In genomic region chr6:13607621-13608493, GRCm38 (mm10) we compare ENCODE assay signal across 8 mouse cellular contexts. TPM values are rescaled to one million over a fixed set of nuclear protein-coding genes. Genes with fewer than 3 reads are reported as not detected.
DNase-seq lines count a peak whose midpoint lies in the region; ATAC-seq and TF ChIP-seq lines count a peak whose summit lies in the region.

Gene Tmem168, minus strand, starts transcription at chr6:13608100.

- H3K27ac ChIP-seq in bone marrow macrophage, adult 2 months (ENCODE audit: insufficient read depth, low read depth, low read length): peak within 1 kb of the TSS; percentile 86
- peak within 1 kb of the TSS; percentile 96 for H3K27ac ChIP-seq in embryonic facial prominence, embryonic 15.5 days (replicated peaks)
- H3K27ac ChIP-seq in limb, embryonic 14.5 days (replicated peaks; ENCODE audit: low read depth, low read length): peak within 1 kb of the TSS; percentile 95
- peak within 1 kb of the TSS; percentile 96 for H3K27ac ChIP-seq in midbrain, embryonic 16.5 days (ENCODE audit: low read length)
- H3K27ac ChIP-seq in spleen, adult 2 months (ENCODE audit: insufficient read depth, low read length): peak within 1 kb of the TSS; percentile 93

- H3K4me1 ChIP-seq in bone marrow macrophage, adult 2 months (ENCODE audit: control insufficient read depth, insufficient read depth, low read length): peaks cover 36% of the 10 kb centered on the region
- H3K4me1 ChIP-seq in embryonic facial prominence, embryonic 15.5 days: peaks cover 9% of the 10 kb centered on the region; the same call in 1 of the 2 replicates
- peaks cover 10% of the 10 kb centered on the region for H3K4me1 ChIP-seq in limb, embryonic 14.5 days (ENCODE audit: control insufficient read depth, insufficient read depth, low read length)
- H3K4me1 ChIP-seq in midbrain, embryonic 16.5 days (ENCODE audit: control insufficient read depth, insufficient read depth, low read length): peaks cover 19% of the 10 kb centered on the region
- H3K4me1 ChIP-seq in spleen, adult 2 months (ENCODE audit: control insufficient read depth, insufficient read depth, insufficient read length): peaks cover 19% of the 10 kb centered on the region

- H3K4me2 ChIP-seq in embryonic facial prominence, embryonic 15.5 days (replicated peaks): peak within 1 kb of the TSS; percentile 73
- peak within 1 kb of the TSS; percentile 66 for H3K4me2 ChIP-seq in limb, embryonic 14.5 days (replicated peaks; ENCODE audit: low read depth, low read length, severe bottlenecking)
- H3K4me2 ChIP-seq in midbrain, embryonic 16.5 days (ENCODE audit: low read length): peak within 1 kb of the TSS; percentile 78

- no peaks in the 10 kb centered on the region for H3K27me3 ChIP-seq in embryonic facial prominence, embryonic 15.5 days
- H3K27me3 ChIP-seq in limb, embryonic 14.5 days (ENCODE audit: control insufficient read depth, insufficient read depth, low read length): no peaks in the 10 kb centered on the region
- H3K27me3 ChIP-seq in midbrain, embryonic 16.5 days (ENCODE audit: control insufficient read depth, insufficient read depth, low read depth, low read length): no peaks in the 10 kb centered on the region
- no peaks in the 10 kb centered on the region for H3K27me3 ChIP-seq in spleen, adult 2 months (ENCODE audit: control insufficient read depth, insufficient read depth, low read length)

- peak; percentile 95 for DNase-seq in A20 (ENCODE audit: low read depth, low spot score)
- peak; percentile 93 for DNase-seq in heart, adult 8-10 months (ENCODE audit: low spot score)
- DNase-seq in kidney, adult 9 months: peak; percentile 93
- DNase-seq in limb, embryonic 14.5 days (ENCODE audit: low spot score): peak; percentile 91
- DNase-seq in spleen, adult 2 months (ENCODE audit: low read depth in 1 of 2, low spot score in 2 of 2): peak; percentile 67 to 93

- ATAC-seq in embryonic facial prominence, embryonic 15.5 days (ENCODE audit: insufficient number of reproducible peaks, low FRiP score, low TSS enrichment, low read depth): peak; percentile 94
- ATAC-seq in limb, embryonic 14.5 days (ENCODE audit: low FRiP score, low read depth): peak; percentile 96
- peak; percentile 98 for ATAC-seq in midbrain, embryonic 16.5 days

- peak within 1 kb of the TSS; percentile 80 for H3K9ac ChIP-seq in embryonic facial prominence, embryonic 15.5 days
- peak within 1 kb of the TSS; percentile 82 for H3K9ac ChIP-seq in limb, embryonic 14.5 days (ENCODE audit: low read depth, low read length, severe bottlenecking)
- H3K9ac ChIP-seq in midbrain, embryonic 16.5 days (ENCODE audit: low read depth, low read length): peak within 1 kb of the TSS; percentile 92

- peak within 1 kb of the TSS; percentile 81 for H3K4me3 ChIP-seq in bone marrow macrophage, adult 2 months (ENCODE audit: insufficient read depth, low read length)
- peak within 1 kb of the TSS; percentile 72 for H3K4me3 ChIP-seq in embryonic facial prominence, embryonic 15.5 days (replicated peaks)
- peak within 1 kb of the TSS; percentile 61 for H3K4me3 ChIP-seq in limb, embryonic 14.5 days (replicated peaks; ENCODE audit: low read length)
- peak within 1 kb of the TSS; percentile 96 for H3K4me3 ChIP-seq in midbrain, embryonic 16.5 days (ENCODE audit: low read depth, low read length)
- peak within 1 kb of the TSS; percentile 74 for H3K4me3 ChIP-seq in spleen, adult 2 months (ENCODE audit: extremely low read depth, insufficient read depth, insufficient read length)

- TF ChIP-seq CTCF in bone marrow macrophage, adult 2 months (IDR thresholded peaks at IDR 0.05; ENCODE audit: low read depth, low read length): no peak
- peak; percentile 7; the same call in 1 of the 2 replicates for TF ChIP-seq CTCF in spleen, adult 2 months (IDR thresholded peaks at IDR 0.05; ENCODE audit: extremely low read depth, insufficient read depth, insufficient read length, insufficient replicate concordance)

- TF ChIP-seq POLR2A in bone marrow macrophage, adult 2 months (IDR thresholded peaks at IDR 0.05; ENCODE audit: borderline replicate concordance, low read depth, low read length): no peak
- peak; percentile 69; the same call in 1 of the 2 replicates for TF ChIP-seq POLR2A in limb, embryonic 14.5 days (IDR thresholded peaks at IDR 0.05; ENCODE audit: borderline replicate concordance, extremely low read depth, insufficient read depth, insufficient read length)
- TF ChIP-seq POLR2A in spleen, adult 2 months (IDR thresholded peaks at IDR 0.05; ENCODE audit: low read depth, low read length): peak; percentile 74

- 2% methylated on average over 71 of the region's 71 CpGs for WGBS in embryonic facial prominence, embryonic 15.5 days
- WGBS in limb, embryonic 14.5 days: 2% methylated on average over 54 of the region's 71 CpGs
- 1% methylated on average over 63 of the region's 71 CpGs for WGBS in midbrain, embryonic 16.5 days
- WGBS in spleen, adult 2 months: 3% methylated on average over 71 of the region's 71 CpGs

- H3K36me3 ChIP-seq in embryonic facial prominence, embryonic 15.5 days: 0 out of 2 replicates have a peak, but pooled peaks cover 3% of the 10 kb centered on the region
- no peaks in the 10 kb centered on the region for H3K36me3 ChIP-seq in limb, embryonic 14.5 days (ENCODE audit: control insufficient read depth, insufficient read depth, low read length)
- no peaks in the 10 kb centered on the region for H3K36me3 ChIP-seq in midbrain, embryonic 16.5 days (ENCODE audit: control insufficient read depth, insufficient read depth, low read length)
- H3K36me3 ChIP-seq in spleen, adult 2 months (ENCODE audit: control insufficient read depth, insufficient read depth, low read length): peaks cover 2% of the 10 kb centered on the region; the same call in 1 of the 2 replicates

- no peaks in the 10 kb centered on the region for H3K9me3 ChIP-seq in embryonic facial prominence, embryonic 15.5 days (replicated peaks)
- H3K9me3 ChIP-seq in limb, embryonic 14.5 days (ENCODE audit: control insufficient read depth, low read length): no peaks in the 10 kb centered on the region
- H3K9me3 ChIP-seq in midbrain, embryonic 16.5 days (replicated peaks; ENCODE audit: control insufficient read depth, low read length, poor library complexity, severe bottlenecking): no peaks in the 10 kb centered on the region

RNA-seq across cellular contexts. Expression of gene Tmem168, which starts in this region (rescaled TPM):
- polyA plus RNA-seq in bone marrow macrophage, adult 2 months (2012; ENCODE audit: insufficient read depth, insufficient read length, missing spikeins): 42.9 and 44.0 TPM in 2 replicates
- 33.8 and 35.8 TPM in 2 replicates for polyA plus RNA-seq in embryonic facial prominence, embryonic 15.5 days (2015; fragmentation: Nextera tagmentation; extraction: Ambion mirVana)
- total RNA-seq in heart, adult 8-10 months (2022): 10 to 100 TPM; 15.8 to 17.3 (median 16.8) TPM
- polyA plus RNA-seq in limb, embryonic 14.5 days (2012; rRNA removed): 17.6 and 17.9 TPM in 2 replicates
- 44.6 and 46.1 TPM in 2 replicates for polyA plus RNA-seq in limb, embryonic 14.5 days (2014; fragmentation: Nextera tagmentation; extraction: Ambion mirVana)
- 18.0 and 19.4 TPM in 2 replicates for polyA plus RNA-seq in midbrain, embryonic 16.5 days (2015; fragmentation: Nextera tagmentation; extraction: Ambion mirVana)
- 9.0 and 9.6 TPM in 2 replicates for polyA plus RNA-seq in spleen, adult 2 months (2012; rRNA removed)

Comparison
In these comparisons a context has a peak if more than half of its experiments do, and no peak if none do; other contexts are left out.
1. Peak in every context shown above with its lines: DNase-seq, ATAC-seq, H3K4me3 ChIP-seq and H3K27ac ChIP-seq.